Mouse (Mus musculus): ENCODE results near the gene Prkar1a. TPM values are rescaled to one million over a fixed set of nuclear protein-coding genes. Genes with fewer than 3 reads are reported as not detected.
"Not testable (repeated sequence)": the region's sequence is repeated elsewhere in the genome, so short reads cannot be mapped to it uniquely, and the experiment has no call there.

Gene Prkar1a
- polyA plus RNA-seq, 1 experiment from 2014 or later = 485 TPM

- 55% methylated on average over 4 of the region's 4 CpGs for WGBS
- H3K4me1 ChIP-seq (ENCODE audit: control insufficient read depth, insufficient read depth, low read length) = peaks cover 17% of the 10 kb centered on the region
- no peaks in the 10 kb centered on the region for H3K36me3 ChIP-seq (ENCODE audit: control insufficient read depth, insufficient read depth)
- H3K4me3 ChIP-seq (ENCODE audit: low read length) = no peak overlapping the region
- no peak overlapping the region for H3K9ac ChIP-seq (ENCODE audit: low read length)
- H3K9me3 ChIP-seq (replicated peaks; ENCODE audit: control insufficient read depth, low read length) = no peaks in the 10 kb centered on the region; the same call in 1 of the 2 replicates
- peak overlapping the region; percentile 57 for H3K27ac ChIP-seq (ENCODE audit: low read length)
- H3K4me2 ChIP-seq (ENCODE audit: low read depth, low read length) = no peak overlapping the region
- H3K27me3 ChIP-seq (ENCODE audit: control insufficient read depth, insufficient read depth, low read length) = no peaks in the 10 kb centered on the region
- ATAC-seq (replicated peaks; ENCODE audit: extremely low read depth, insufficient read depth, low FRiP score) = no peak
Measured at GRCm38 (mm10) chr11:109616352-109616751, 32.9 kb upstream of the Prkar1a start.

DNA sequence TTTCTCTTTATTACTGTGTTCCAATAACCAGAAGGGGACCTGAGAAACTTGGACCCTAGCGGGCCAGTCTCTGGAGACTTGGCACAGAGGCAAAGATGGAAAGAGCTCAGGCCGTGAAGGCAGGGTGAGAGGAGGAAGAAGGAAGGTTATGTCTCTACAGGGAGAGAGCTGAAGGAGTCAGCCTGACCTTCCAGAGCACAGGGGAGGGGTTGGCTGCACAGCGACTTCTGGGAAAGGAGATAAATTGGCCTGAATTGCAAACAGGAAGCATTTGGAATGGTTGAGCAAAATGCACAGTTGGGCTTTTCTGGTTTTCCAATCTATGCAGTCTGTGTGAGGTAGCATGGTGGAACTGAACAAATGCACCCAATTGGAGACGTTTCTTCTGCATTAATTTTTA, 32.4 kb upstream of the Prkar1a start:
- H3K27me3 ChIP-seq (ENCODE audit: control insufficient read depth, insufficient read depth, low read length) = no peaks in the 10 kb centered on the region
- H3K4me1 ChIP-seq (ENCODE audit: control insufficient read depth, insufficient read depth, low read length) = peaks cover 17% of the 10 kb centered on the region
- H3K4me2 ChIP-seq (ENCODE audit: low read depth, low read length) = no peak overlapping the region
- ATAC-seq (replicated peaks; ENCODE audit: extremely low read depth, insufficient read depth, low FRiP score) = no peak
- H3K9me3 ChIP-seq (replicated peaks; ENCODE audit: control insufficient read depth, low read length) = no peaks in the 10 kb centered on the region; the same call in 1 of the 2 replicates
- peak overlapping the region; percentile 57 for H3K27ac ChIP-seq (ENCODE audit: low read length)
- no peak overlapping the region for H3K4me3 ChIP-seq (ENCODE audit: low read length)
- H3K9ac ChIP-seq (ENCODE audit: low read length) = no peak overlapping the region
- WGBS = 39% methylated on average over 4 of the region's 4 CpGs
- no peaks in the 10 kb centered on the region for H3K36me3 ChIP-seq (ENCODE audit: control insufficient read depth, insufficient read depth)

- not testable (repeated sequence) for H3K4me3 ChIP-seq (ENCODE audit: low read length); H3K27ac ChIP-seq (ENCODE audit: low read length)
- 35% methylated on average over 8 of the region's 8 CpGs for WGBS
Measured at GRCm38 (mm10) chr11:109619055-109619454, 30.1 kb upstream of the Prkar1a start.

DNA sequence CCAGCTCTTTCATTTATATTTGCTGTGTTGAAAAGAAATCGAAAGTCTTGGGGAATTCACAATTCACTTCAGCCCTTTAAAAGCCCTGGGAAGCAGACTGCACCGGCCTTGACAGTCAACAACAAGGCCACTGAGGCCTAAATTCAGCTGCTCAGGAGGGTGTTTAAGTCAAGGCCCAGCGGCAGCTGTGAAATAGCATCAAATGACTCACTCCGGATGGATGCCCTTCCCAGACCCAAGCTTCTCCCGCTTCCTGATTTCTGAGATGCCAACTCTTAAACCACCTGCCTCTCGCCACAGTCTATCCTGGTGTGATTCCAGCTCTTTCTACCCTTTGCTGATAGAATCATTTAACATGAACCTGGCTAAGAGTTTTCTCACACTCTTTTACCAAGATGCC, 28.8 kb upstream of the Prkar1a start:
- no peak overlapping the region for H3K9ac ChIP-seq (ENCODE audit: low read length)
- WGBS = 78% methylated on average over 6 of the region's 6 CpGs
- peaks cover 29% of the 10 kb centered on the region for H3K4me1 ChIP-seq (ENCODE audit: control insufficient read depth, insufficient read depth, low read length)
- H3K9me3 ChIP-seq (replicated peaks; ENCODE audit: control insufficient read depth, low read length) = no peaks in the 10 kb centered on the region; the same call in 1 of the 2 replicates
- H3K4me3 ChIP-seq (ENCODE audit: low read length) = no peak overlapping the region
- no peaks in the 10 kb centered on the region for H3K36me3 ChIP-seq (ENCODE audit: control insufficient read depth, insufficient read depth)
- no peak for ATAC-seq (replicated peaks; ENCODE audit: extremely low read depth, insufficient read depth, low FRiP score)
- H3K27ac ChIP-seq (ENCODE audit: low read length) = no peak overlapping the region
- H3K27me3 ChIP-seq (ENCODE audit: control insufficient read depth, insufficient read depth, low read length) = no peaks in the 10 kb centered on the region
- no peak overlapping the region for H3K4me2 ChIP-seq (ENCODE audit: low read depth, low read length)

More at GRCm38 (mm10) chr11:109619055-109619454, 30.1 kb upstream of the Prkar1a start:
- ATAC-seq (replicated peaks; ENCODE audit: extremely low read depth, insufficient read depth, low FRiP score); H3K9me3 ChIP-seq (replicated peaks; ENCODE audit: control insufficient read depth, low read length); H3K36me3 ChIP-seq (ENCODE audit: control insufficient read depth, insufficient read depth); H3K4me2 ChIP-seq (ENCODE audit: low read depth, low read length); H3K27me3 ChIP-seq (ENCODE audit: control insufficient read depth, insufficient read depth, low read length); H3K9ac ChIP-seq (ENCODE audit: low read length): not testable (repeated sequence)
- peaks cover 26% of the 10 kb centered on the region for H3K4me1 ChIP-seq (ENCODE audit: control insufficient read depth, insufficient read depth, low read length)

GRCm38 (mm10) chr11:109621183-109621582, 28.0 kb upstream of the Prkar1a start:
- no peak overlapping the region for H3K27ac ChIP-seq (ENCODE audit: low read length)
- 3% methylated on average over 2 of the region's 2 CpGs for WGBS

DNA sequence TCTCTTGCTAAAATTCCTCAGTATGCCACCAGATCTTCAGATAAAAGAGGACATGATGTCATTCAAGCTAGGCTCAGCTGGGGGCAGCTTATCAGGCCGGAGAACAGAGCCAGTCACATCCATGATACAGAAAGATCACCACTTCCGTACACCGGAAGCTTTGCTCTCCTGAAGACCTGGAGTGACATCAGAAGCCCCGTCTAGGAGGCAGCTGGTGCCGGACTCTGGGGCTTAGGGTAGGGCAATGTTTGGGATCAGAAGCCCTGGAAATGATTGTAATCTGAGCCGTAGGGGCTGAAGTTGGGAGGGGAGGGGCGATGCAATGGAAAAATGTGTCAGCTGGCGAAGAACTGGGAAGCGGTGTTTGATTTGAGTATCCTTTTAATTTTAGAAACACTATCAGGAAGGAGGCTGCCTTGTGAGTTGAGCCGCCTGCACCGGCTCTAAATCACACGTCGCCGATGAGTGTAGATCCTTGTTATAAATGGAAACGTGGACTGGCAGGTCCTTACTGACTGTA, 26.6 kb upstream of the Prkar1a start:
- no peaks in the 10 kb centered on the region; the same call in 1 of the 2 replicates for H3K9me3 ChIP-seq (replicated peaks; ENCODE audit: control insufficient read depth, low read length)
- peak overlapping the region; percentile 59 for H3K9ac ChIP-seq (ENCODE audit: low read length)
- peak overlapping the region; percentile 93 for H3K27ac ChIP-seq (ENCODE audit: low read length)
- 4% methylated on average over 15 of the region's 15 CpGs for WGBS
- peak overlapping the region; percentile 67 for H3K4me2 ChIP-seq (ENCODE audit: low read depth, low read length)
- no peaks in the 10 kb centered on the region for H3K27me3 ChIP-seq (ENCODE audit: control insufficient read depth, insufficient read depth, low read length)
- peak overlapping the region; percentile 41 for H3K4me3 ChIP-seq (ENCODE audit: low read length)
- H3K36me3 ChIP-seq (ENCODE audit: control insufficient read depth, insufficient read depth) = no peaks in the 10 kb centered on the region
- ATAC-seq (replicated peaks; ENCODE audit: extremely low read depth, insufficient read depth, low FRiP score) = peak; percentile 89
- H3K4me1 ChIP-seq (ENCODE audit: control insufficient read depth, insufficient read depth, low read length) = peaks cover 22% of the 10 kb centered on the region

More at GRCm38 (mm10) chr11:109621183-109621582, 28.0 kb upstream of the Prkar1a start:
- H3K4me3 ChIP-seq (ENCODE audit: low read length) = no peak overlapping the region
- H3K4me2 ChIP-seq (ENCODE audit: low read depth, low read length) = no peak overlapping the region
- no peak overlapping the region for H3K9ac ChIP-seq (ENCODE audit: low read length)
- H3K9me3 ChIP-seq (replicated peaks; ENCODE audit: control insufficient read depth, low read length) = no peaks in the 10 kb centered on the region; the same call in 1 of the 2 replicates
- ATAC-seq (replicated peaks; ENCODE audit: extremely low read depth, insufficient read depth, low FRiP score) = no peak
- no peaks in the 10 kb centered on the region for H3K27me3 ChIP-seq (ENCODE audit: control insufficient read depth, insufficient read depth, low read length)
- no peaks in the 10 kb centered on the region for H3K36me3 ChIP-seq (ENCODE audit: control insufficient read depth, insufficient read depth)
- peaks cover 28% of the 10 kb centered on the region for H3K4me1 ChIP-seq (ENCODE audit: control insufficient read depth, insufficient read depth, low read length)

- no peak overlapping the region for H3K4me3 ChIP-seq (ENCODE audit: low read length)
- ATAC-seq (replicated peaks; ENCODE audit: extremely low read depth, insufficient read depth, low FRiP score) = no peak
- no peaks in the 10 kb centered on the region for H3K27me3 ChIP-seq (ENCODE audit: control insufficient read depth, insufficient read depth, low read length)
- H3K9me3 ChIP-seq (replicated peaks; ENCODE audit: control insufficient read depth, low read length) = no peaks in the 10 kb centered on the region; the same call in 1 of the 2 replicates
- H3K4me2 ChIP-seq (ENCODE audit: low read depth, low read length) = peak overlapping the region; percentile 67
- WGBS = 47% methylated on average over 7 of the region's 7 CpGs
- H3K9ac ChIP-seq (ENCODE audit: low read length) = peak overlapping the region; percentile 41; the same call in 1 of the 2 replicates
- H3K27ac ChIP-seq (ENCODE audit: low read length) = peak overlapping the region; percentile 93
- H3K36me3 ChIP-seq (ENCODE audit: control insufficient read depth, insufficient read depth) = no peaks in the 10 kb centered on the region
- peaks cover 26% of the 10 kb centered on the region for H3K4me1 ChIP-seq (ENCODE audit: control insufficient read depth, insufficient read depth, low read length)
Measured at GRCm38 (mm10) chr11:109623238-109623637, 26.0 kb upstream of the Prkar1a start.

GRCm38 (mm10) chr11:109627648-109628047, 21.6 kb upstream of the Prkar1a start:
- H3K27me3 ChIP-seq (ENCODE audit: control insufficient read depth, insufficient read depth, low read length) = no peaks in the 10 kb centered on the region
- no peak overlapping the region for H3K9ac ChIP-seq (ENCODE audit: low read length)
- peaks cover 28% of the 10 kb centered on the region for H3K4me1 ChIP-seq (ENCODE audit: control insufficient read depth, insufficient read depth, low read length)
- WGBS = 92% methylated on average over 4 of the region's 4 CpGs
- no peak overlapping the region for H3K4me3 ChIP-seq (ENCODE audit: low read length)
- H3K36me3 ChIP-seq (ENCODE audit: control insufficient read depth, insufficient read depth) = no peaks in the 10 kb centered on the region
- no peak for ATAC-seq (replicated peaks; ENCODE audit: extremely low read depth, insufficient read depth, low FRiP score)
- H3K4me2 ChIP-seq (ENCODE audit: low read depth, low read length) = no peak overlapping the region
- H3K27ac ChIP-seq (ENCODE audit: low read length) = peak overlapping the region; percentile 62; the same call in 1 of the 2 replicates
- H3K9me3 ChIP-seq (replicated peaks; ENCODE audit: control insufficient read depth, low read length) = no peaks in the 10 kb centered on the region; the same call in 1 of the 2 replicates

DNA sequence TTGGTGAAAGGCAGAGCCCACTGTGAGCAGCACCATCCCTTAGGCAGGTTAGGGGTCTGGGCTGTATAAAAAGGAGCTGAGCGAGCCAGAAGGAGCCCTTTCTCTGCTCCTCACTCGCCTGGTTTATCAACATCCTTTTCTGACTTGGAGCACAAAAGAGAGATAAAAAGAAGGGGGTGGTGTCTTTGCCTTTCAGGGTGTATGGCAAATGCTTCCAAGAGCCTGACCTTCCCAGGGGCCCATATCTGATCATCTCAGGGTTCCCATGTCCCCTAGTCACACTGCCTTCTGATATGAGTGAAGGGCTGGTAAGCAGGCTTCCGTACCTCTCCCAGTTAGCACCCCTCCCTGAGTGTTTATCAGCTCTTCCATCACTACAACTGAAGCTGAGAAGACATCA, 21.1 kb upstream of the Prkar1a start:
- H3K4me2 ChIP-seq (ENCODE audit: low read depth, low read length) = no peak overlapping the region
- 68% methylated on average over 3 of the region's 3 CpGs for WGBS
- H3K9me3 ChIP-seq (replicated peaks; ENCODE audit: control insufficient read depth, low read length) = no peaks in the 10 kb centered on the region; the same call in 1 of the 2 replicates
- H3K9ac ChIP-seq (ENCODE audit: low read length) = no peak overlapping the region
- no peak for ATAC-seq (replicated peaks; ENCODE audit: extremely low read depth, insufficient read depth, low FRiP score)
- H3K27me3 ChIP-seq (ENCODE audit: control insufficient read depth, insufficient read depth, low read length) = no peaks in the 10 kb centered on the region
- H3K36me3 ChIP-seq (ENCODE audit: control insufficient read depth, insufficient read depth) = no peaks in the 10 kb centered on the region
- H3K4me3 ChIP-seq (ENCODE audit: low read length) = no peak overlapping the region
- peak overlapping the region; percentile 62 for H3K27ac ChIP-seq (ENCODE audit: low read length)
- peaks cover 26% of the 10 kb centered on the region for H3K4me1 ChIP-seq (ENCODE audit: control insufficient read depth, insufficient read depth, low read length)
